Mouse (Mus musculus) hindlimb bud, embryonic 11.5 days (tissue): ENCODE measurements around the gene Glo1.

ENCODE experiments used
- DNase-seq: peaks from one replicate; pipeline ENCODE4 v3.0.0-alpha.2; 2012; ENCODE audit warnings: low read depth, low spot score; ENCODE audit errors: extremely low spot score

The Glo1 gene

DNA sequence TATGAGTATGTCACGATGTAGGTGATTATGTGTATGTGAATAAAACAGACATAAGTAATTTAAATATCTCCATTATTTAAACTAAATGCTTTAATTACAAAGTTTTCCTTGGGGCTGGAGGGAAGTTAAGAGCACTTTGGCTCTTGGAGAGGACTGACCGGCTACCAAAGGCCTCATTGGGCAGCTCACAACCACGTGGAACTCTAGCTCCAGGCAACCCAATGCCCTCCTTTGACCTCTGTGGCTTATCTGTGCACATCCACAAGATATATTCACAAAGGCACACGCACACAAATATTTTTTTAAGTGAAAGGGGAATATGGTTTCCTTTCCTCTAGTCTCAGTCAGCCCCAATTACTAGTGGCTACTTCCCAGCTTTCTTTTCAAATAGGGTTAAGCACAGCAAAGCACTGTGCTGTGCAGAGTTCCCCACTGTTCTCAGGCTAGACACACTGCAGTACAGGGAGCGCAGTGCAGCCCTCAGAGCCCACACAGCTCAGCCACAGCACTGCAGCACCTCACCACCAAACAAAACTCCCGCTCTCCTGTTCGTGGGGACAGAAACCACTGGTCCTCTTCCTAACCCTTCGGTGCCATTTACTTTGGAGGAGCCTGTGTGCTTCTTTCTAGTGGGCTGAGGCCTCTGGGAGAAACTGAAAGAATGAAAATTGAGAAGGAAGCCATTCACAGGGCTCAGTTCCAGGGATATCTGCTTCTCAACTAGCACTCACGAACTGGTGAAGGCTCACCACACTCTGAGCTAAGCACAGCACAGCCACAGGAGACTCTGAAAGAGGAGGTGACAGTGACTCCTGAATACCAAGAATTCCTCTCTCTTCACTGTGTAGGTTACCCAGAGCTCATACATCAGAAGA lies 76.5 kb downstream of the Glo1 start:
- DNase-seq: no peak

DNA sequence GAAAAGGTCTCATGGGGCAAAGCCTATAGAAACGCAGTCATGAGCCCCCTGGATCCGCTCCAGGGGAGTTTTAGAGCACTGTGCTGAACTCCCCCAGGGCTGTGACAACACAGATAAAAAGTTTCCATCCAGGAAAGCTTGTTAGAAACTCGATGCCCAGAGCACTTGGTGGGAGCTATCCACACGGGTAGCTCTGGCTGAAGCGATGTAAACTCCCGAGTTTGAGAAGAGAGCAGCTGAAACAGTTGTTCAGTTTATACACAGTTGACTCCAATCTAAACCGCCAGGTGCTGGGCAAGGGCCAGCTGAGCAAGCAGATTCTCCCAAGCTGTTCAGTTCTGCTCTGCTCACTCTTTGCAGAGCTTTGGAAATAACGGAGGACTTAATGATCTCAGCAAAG lies 87.6 kb downstream of the Glo1 start:
- no peak for DNase-seq

GRCm38 (mm10) chr17:30536651-30537050 lies 90.0 kb downstream of the Glo1 start:
- DNase-seq: no peak
